ENCODE assay signal across 17 mouse cellular contexts in genomic region chr11:108119785-108120184, GRCm38 (mm10).
"Had no signal": no experiment of that assay in that cellular context is flagged by ENCODE, and none has a peak within 500 bp of the region (broad histone marks: within the 10 kb centered on the region; RNA-seq: fewer than 3 reads in every experiment).

No protein-coding gene starts in this region.

- DNase-seq: liver, postnatal 0 days; lung, adult 2 months; lung, postnatal 14 days; lung, postnatal 36 days; midbrain, embryonic 14.5 days; right cerebral cortex, postnatal 14 days; thymus, adult 2 months; thymus, postnatal 25 days; thymus, postnatal 4 days had no signal

- H3K9ac ChIP-seq: liver, postnatal 0 days; lung, embryonic 15.5 days; midbrain, embryonic 12.5 days; neural tube, embryonic 12.5 days; stomach, embryonic 15.5 days had no signal

- H3K27me3 ChIP-seq: lung, embryonic 15.5 days; midbrain, embryonic 12.5 days; neural tube, embryonic 12.5 days; stomach, embryonic 15.5 days had no signal

- H3K4me2 ChIP-seq: lung, embryonic 15.5 days; midbrain, embryonic 12.5 days; neural tube, embryonic 12.5 days; stomach, embryonic 15.5 days had no signal

- H3K4me3 ChIP-seq: lung, embryonic 15.5 days; midbrain, embryonic 10.5 days; midbrain, embryonic 12.5 days; neural tube, embryonic 12.5 days; stomach, embryonic 15.5 days had no signal

- H3K36me3 ChIP-seq: lung, embryonic 15.5 days; midbrain, embryonic 10.5 days; midbrain, embryonic 12.5 days; neural tube, embryonic 12.5 days; stomach, embryonic 15.5 days had no signal

- ATAC-seq: liver, postnatal 0 days; midbrain, embryonic 16.5 days had no signal

- H3K4me1 ChIP-seq: neural tube, embryonic 12.5 days; stomach, embryonic 15.5 days had no signal

- H3K9me3 ChIP-seq: lung, embryonic 15.5 days; midbrain, embryonic 10.5 days; midbrain, embryonic 12.5 days; neural tube, embryonic 12.5 days; stomach, embryonic 15.5 days had no signal

- H3K27ac ChIP-seq: lung, embryonic 15.5 days; macrophage; midbrain, embryonic 10.5 days; midbrain, embryonic 12.5 days; neural tube, embryonic 12.5 days; stomach, embryonic 15.5 days; stomach, postnatal 0 days had no signal
